ENCODE assay signal across 23 mouse cellular contexts in genomic region chr4:140196717-140197116, GRCm38 (mm10). TPM values are rescaled to one million over a fixed set of nuclear protein-coding genes. Genes with fewer than 3 reads are reported as not detected.
DNase-seq lines count a peak whose midpoint lies in the region; ATAC-seq and TF ChIP-seq lines count a peak whose summit lies in the region.
"Had no signal": no experiment of that assay in that cellular context is flagged by ENCODE, and none has a peak within 500 bp of the region (broad histone marks: within the 10 kb centered on the region; RNA-seq: fewer than 3 reads in every experiment).

No protein-coding gene starts in this region.

- H3K27ac ChIP-seq in midbrain, embryonic 13.5 days, result peak overlapping the region; percentile 39; the same call in 1 of the 2 replicates
- H3K27ac ChIP-seq in midbrain, embryonic 11.5 days (ENCODE audit: low read depth, low read length), result no peak overlapping the region
- 0 out of 2 replicates have a peak overlapping the region, but pooled peaks have one; percentile 8 for H3K27ac ChIP-seq in midbrain, embryonic 16.5 days (ENCODE audit: low read length)
- no peak overlapping the region for H3K27ac ChIP-seq in gastrocnemius, adult 2 months
- H3K27ac ChIP-seq: embryonic facial prominence, embryonic 13.5 days; forebrain, embryonic 12.5 days; kidney, postnatal 0 days; limb, embryonic 10.5 days had no signal

- intact Hi-C loops in gastrocnemius, adult 2 months (cut with DNase I), result no loop called here

- H3K4me2 ChIP-seq in midbrain, embryonic 13.5 days (replicated peaks), result no peak overlapping the region
- H3K4me2 ChIP-seq in midbrain, embryonic 11.5 days, result no peak overlapping the region
- H3K4me2 ChIP-seq in midbrain, embryonic 16.5 days (ENCODE audit: low read length), result no peak overlapping the region
- H3K4me2 ChIP-seq: embryonic facial prominence, embryonic 13.5 days; forebrain, embryonic 12.5 days had no signal

- 62% methylated on average over 9 of the region's 9 CpGs for WGBS in midbrain, embryonic 13.5 days
- WGBS in midbrain, embryonic 11.5 days, result 80% methylated on average over 9 of the region's 9 CpGs
- 47% methylated on average over 9 of the region's 9 CpGs for WGBS in midbrain, embryonic 16.5 days

- peaks cover 26% of the 10 kb centered on the region for H3K4me1 ChIP-seq in midbrain, embryonic 13.5 days (replicated peaks)
- no peaks in the 10 kb centered on the region; the same call in 1 of the 2 replicates for H3K4me1 ChIP-seq in midbrain, embryonic 11.5 days (ENCODE audit: control insufficient read depth, insufficient read depth, low read length)
- H3K4me1 ChIP-seq in midbrain, embryonic 16.5 days (ENCODE audit: control insufficient read depth, insufficient read depth, low read length), result peaks cover 13% of the 10 kb centered on the region
- H3K4me1 ChIP-seq: embryonic facial prominence, embryonic 13.5 days had no signal

- ATAC-seq in cerebellum, adult (ENCODE audit: insufficient number of reproducible peaks, low FRiP score, low TSS enrichment), result peak; percentile 67
- ATAC-seq in midbrain, embryonic 13.5 days, result 0 out of 2 replicates have a peak, but pooled peaks have one; percentile 46
- no peak for ATAC-seq in midbrain, embryonic 11.5 days (ENCODE audit: low FRiP score)
- ATAC-seq in midbrain, embryonic 16.5 days, result peak; percentile 49; the same call in 1 of the 2 replicates
- ATAC-seq: activated CD4-positive, CD25-positive, alpha-beta regulatory T cell, adult 4 months; inflammation-experienced regulatory T-cells, adult 6 months; liver, postnatal 0 days; lung, postnatal 0 days had no signal

- DNase-seq in cerebellum, postnatal 4 days (ENCODE audit: low spot score in 2 of 2), result no peak
- DNase-seq in midbrain, embryonic 11.5 days (ENCODE audit: low spot score, missing footprints), result no peak
- peak; percentile 83 for DNase-seq in cerebellum, adult 9-10 months
- no peak for DNase-seq in lung, postnatal 25 days (ENCODE audit: low spot score)
- no peak for DNase-seq in gastrocnemius, adult 2 months
- DNase-seq: adrenal gland, postnatal 10 days; kidney, adult 18-20 months; liver; liver, postnatal 0 days; right cerebral cortex, postnatal 14 days; thymus, postnatal 25 days had no signal

- H3K9ac ChIP-seq in midbrain, embryonic 13.5 days (replicated peaks), result no peak overlapping the region
- no peak overlapping the region for H3K9ac ChIP-seq in midbrain, embryonic 11.5 days (ENCODE audit: low read length)
- H3K9ac ChIP-seq in midbrain, embryonic 16.5 days (ENCODE audit: low read depth, low read length), result no peak overlapping the region
- H3K9ac ChIP-seq: embryonic facial prominence, embryonic 13.5 days; forebrain, embryonic 12.5 days; liver, postnatal 0 days had no signal

- TF ChIP-seq CTCF in gastrocnemius, adult 2 months (IDR thresholded peaks at IDR 0.05), result no peak

- H3K9me3 ChIP-seq in midbrain, embryonic 13.5 days, result no peaks in the 10 kb centered on the region
- H3K9me3 ChIP-seq in midbrain, embryonic 11.5 days (ENCODE audit: control insufficient read depth, low read length), result no peaks in the 10 kb centered on the region
- H3K9me3 ChIP-seq in midbrain, embryonic 16.5 days (replicated peaks; ENCODE audit: control insufficient read depth, low read length, poor library complexity, severe bottlenecking), result no peaks in the 10 kb centered on the region
- H3K9me3 ChIP-seq: embryonic facial prominence, embryonic 13.5 days; forebrain, embryonic 12.5 days; limb, embryonic 10.5 days had no signal

- no peaks in the 10 kb centered on the region for H3K36me3 ChIP-seq in midbrain, embryonic 13.5 days
- H3K36me3 ChIP-seq in midbrain, embryonic 11.5 days (ENCODE audit: control insufficient read depth, insufficient read depth, low read length), result no peaks in the 10 kb centered on the region
- H3K36me3 ChIP-seq in midbrain, embryonic 16.5 days (ENCODE audit: control insufficient read depth, insufficient read depth, low read length), result no peaks in the 10 kb centered on the region
- H3K36me3 ChIP-seq: embryonic facial prominence, embryonic 13.5 days; forebrain, embryonic 12.5 days; limb, embryonic 10.5 days had no signal

- H3K27me3 ChIP-seq in midbrain, embryonic 13.5 days, result 0 out of 2 replicates have a peak, but pooled peaks cover 2% of the 10 kb centered on the region
- no peaks in the 10 kb centered on the region for H3K27me3 ChIP-seq in midbrain, embryonic 11.5 days (ENCODE audit: control insufficient read depth, insufficient read depth, low read length)
- H3K27me3 ChIP-seq in midbrain, embryonic 16.5 days (ENCODE audit: control insufficient read depth, insufficient read depth, low read depth, low read length), result no peaks in the 10 kb centered on the region

- no peak overlapping the region for H3K4me3 ChIP-seq in midbrain, embryonic 13.5 days (replicated peaks)
- H3K4me3 ChIP-seq in midbrain, embryonic 11.5 days (ENCODE audit: low read depth, low read length), result no peak overlapping the region
- no peak overlapping the region for H3K4me3 ChIP-seq in midbrain, embryonic 16.5 days (ENCODE audit: low read depth, low read length)
- H3K4me3 ChIP-seq in gastrocnemius, adult 2 months, result no peak overlapping the region
- H3K4me3 ChIP-seq: embryonic facial prominence, embryonic 13.5 days; erythroblast, embryonic 14.5 days; forebrain, embryonic 12.5 days; limb, embryonic 10.5 days had no signal

RNA-seq across cellular contexts. Expression of gene Igsf21, which starts 49.9 kb away (rescaled TPM):
- 57.0 and 58.9 TPM in 2 replicates for polyA plus RNA-seq in midbrain, embryonic 13.5 days (2015; fragmentation: Nextera tagmentation; extraction: Ambion mirVana)
- polyA plus RNA-seq in midbrain, embryonic 11.5 days (2014; fragmentation: Nextera tagmentation; extraction: Ambion mirVana), result 15.2 and 16.5 TPM in 2 replicates
- 114 and 119 TPM in 2 replicates for polyA plus RNA-seq in midbrain, embryonic 16.5 days (2015; fragmentation: Nextera tagmentation; extraction: Ambion mirVana)
- under 1 TPM in 1 of 2 experiments, not detected in 1; 0.22 TPM for total RNA-seq in gastrocnemius, adult 2 months (2021)
- total RNA-seq: megakaryocyte progenitor cell, adult 5-6 weeks had no signal
- polyA plus RNA-seq: activated CD4-positive, CD25-positive, alpha-beta regulatory T cell, adult 4 months; inflammation-experienced regulatory T-cells, adult 6 months; liver, postnatal 0 days had no signal

Comparison
In these comparisons a context has a peak if more than half of its experiments do, and no peak if none do; other contexts are left out.
1. H3K27ac ChIP-seq: peak in midbrain, embryonic 13.5 days (single experiment) and midbrain, embryonic 16.5 days (single experiment); none in midbrain, embryonic 11.5 days (single experiment) and gastrocnemius, adult 2 months (single experiment).